Mouse (Mus musculus): ENCODE measurements at regions not wholly inside any gene's neighbourhood (a gene's known extent, or its start where the extent isn't known, plus 50 kb on each side); places are given as distances from the start of the nearest gene placed in this dataset.

- TF ChIP-seq CTCF (IDR thresholded peaks at IDR 0.05; ENCODE audit: insufficient read depth, low read length) = no peak
- no peak for TF ChIP-seq POLR2A (IDR thresholded peaks at IDR 0.05; ENCODE audit: borderline replicate concordance, extremely low read depth, low read depth, low read length)
These were observed 2028.5 kb downstream of the A830018L16Rik start for GRCm38 (mm10) chr1:13442366-13442765.
